Mouse (Mus musculus) hematopoietic stem cell, adult 5-6 weeks (primary cell): ENCODE data around the gene Srr. TPM values are rescaled to one million over a fixed set of nuclear protein-coding genes. Genes with fewer than 3 reads are reported as not detected.
A peak's percentile ranks its signal among the peaks of the same experiment; 100 is the strongest.

Experiments used
- ATAC-seq, 2 experiments: fragments of 125-278 bp in 1 of 2; replicated peaks in 1 of 2; 2 replicates each; pipeline ENCODE4 v1.8.0; 2016 to 2017; ENCODE audit warnings: inconsistent platforms in 2 of 2, mild to moderate bottlenecking in 2 of 2, moderate number of reproducible peaks in 2 of 2, low read depth in 1 of 2, moderate TSS enrichment in 1 of 2; ENCODE audit not compliant: low FRiP score in 2 of 2, poor library complexity in 2 of 2, severe bottlenecking in 2 of 2, insufficient read depth in 1 of 2, low TSS enrichment in 1 of 2
- total RNA-seq: library from RNA; stranded (forward); fragments of 172-1452, 232-1000 nt; gene quantifications from 2 replicates; pipeline ENCODE4 v1.2.3, GENCODE M21; 2017

Srr gene
- total RNA-seq, 1 experiment from 2014 or later: 8.5 TPM

- ATAC-seq: no peak
These were observed 6.5 kb downstream of the Srr start for GRCm38 (mm10) chr11:74919249-74919648.

- no peak for ATAC-seq
These were observed 13.3 kb downstream of the Srr start for GRCm38 (mm10) chr11:74912492-74912891.

GRCm38 (mm10) chr11:74909978-74910377 is 15.8 kb downstream of the Srr start:
- ATAC-seq: no peak

GRCm38 (mm10) chr11:74908618-74909399 is 16.9 kb downstream of the Srr start:
- ATAC-seq: no peak

GRCm38 (mm10) chr11:74907850-74908249 is 17.9 kb downstream of the Srr start:
- ATAC-seq: no peak

GRCm38 (mm10) chr11:74902416-74902815 is 23.3 kb downstream of the Srr start:
- no peak for ATAC-seq

GRCm38 (mm10) chr11:74901555-74901954 is 24.2 kb downstream of the Srr start:
- ATAC-seq: no peak

GRCm38 (mm10) chr11:74898517-74898827 is 27.3 kb downstream of the Srr start:
- no peak for ATAC-seq

- peak; percentile 89 to 92 for ATAC-seq
These were observed 27.9 kb downstream of the Srr start, which contains the start of gene Tsr1 for GRCm38 (mm10) chr11:74897678-74898516. Tsr1 (plus strand) TSS chr11:74898071.

GRCm38 (mm10) chr11:74896901-74897677 is 28.7 kb downstream of the Srr start, which contains the start of gene Sgsm2:
Sgsm2 (minus strand) TSS chr11:74897060.
- peak in 1 of 2 experiments; percentile 33; a peak in 1 of 4 replicates for ATAC-seq

GRCm38 (mm10) chr11:74895980-74896900 is 29.5 kb downstream of the Srr start:
- peak; percentile 35 to 58 for ATAC-seq

GRCm38 (mm10) chr11:74894619-74895018 is 31.1 kb downstream of the Srr start:
- ATAC-seq: no peak

- no peak for ATAC-seq
These were observed 42.6 kb downstream of the Srr start for GRCm38 (mm10) chr11:74883098-74883497.

GRCm38 (mm10) chr11:74881979-74882378 is 43.8 kb downstream of the Srr start:
- no peak for ATAC-seq

- no peak for ATAC-seq
These were observed 44.7 kb downstream of the Srr start for GRCm38 (mm10) chr11:74880999-74881398.

- ATAC-seq: no peak
These were observed 48.9 kb downstream of the Srr start for GRCm38 (mm10) chr11:74876801-74877200.

GRCm38 (mm10) chr11:74874630-74875029 is 51.1 kb downstream of the Srr start:
- ATAC-seq: no peak
